Mouse (Mus musculus): ENCODE results near the gene Zfp420.

Gene Zfp420

DNA sequence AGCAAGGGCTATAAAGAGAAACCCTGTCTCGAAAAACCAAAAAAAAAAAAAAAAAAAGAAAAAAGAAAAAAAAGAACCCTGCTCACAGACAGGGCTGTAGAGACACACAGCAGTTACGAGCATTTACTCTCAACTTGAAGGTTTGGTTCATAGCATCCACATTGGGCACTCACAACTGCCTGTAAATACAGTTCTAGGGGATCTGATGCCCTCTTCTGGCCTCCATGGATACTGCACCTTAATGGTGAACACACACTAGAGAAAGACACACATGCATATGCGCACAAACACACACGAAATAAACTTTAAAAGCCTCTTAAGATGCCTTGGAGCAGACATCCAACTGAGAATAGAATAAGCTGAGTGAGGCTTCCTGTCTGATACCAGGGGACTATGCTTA, 38.6 kb downstream of the Zfp420 start:
- no peak for ATAC-seq (ENCODE audit: low TSS enrichment)

- no peak for ATAC-seq (ENCODE audit: low TSS enrichment)
Measured at GRCm38 (mm10) chr7:29904101-29904500, 44.3 kb downstream of the Zfp420 start.

GRCm38 (mm10) chr7:29905966-29906681, 46.3 kb downstream of the Zfp420 start, which contains the start of gene Zfp27:
TSS of gene Zfp27 (minus strand) at chr7:29906572.
- peak; percentile 85 for ATAC-seq (ENCODE audit: low TSS enrichment)

DNA sequence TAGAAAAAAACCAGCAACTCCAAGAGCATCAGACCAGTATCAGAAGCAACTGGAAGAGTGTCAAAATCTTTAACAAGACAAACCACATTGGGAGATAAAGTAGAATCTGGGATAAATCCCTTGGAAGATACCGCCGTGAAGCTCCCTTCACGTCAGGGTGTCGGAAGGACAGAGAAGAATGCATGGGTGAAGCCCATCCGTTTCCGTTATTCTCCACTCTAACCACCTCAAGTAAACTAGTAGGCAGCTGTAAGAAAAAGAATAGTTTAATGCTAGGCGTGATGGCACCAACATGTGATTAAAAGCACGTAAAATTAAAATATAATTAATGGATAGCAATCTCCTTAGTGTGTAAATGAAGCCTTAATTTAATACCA, 46.9 kb downstream of the Zfp420 start:
- ATAC-seq (ENCODE audit: low TSS enrichment) = no peak; the same call in 1 of the 2 replicates

DNA sequence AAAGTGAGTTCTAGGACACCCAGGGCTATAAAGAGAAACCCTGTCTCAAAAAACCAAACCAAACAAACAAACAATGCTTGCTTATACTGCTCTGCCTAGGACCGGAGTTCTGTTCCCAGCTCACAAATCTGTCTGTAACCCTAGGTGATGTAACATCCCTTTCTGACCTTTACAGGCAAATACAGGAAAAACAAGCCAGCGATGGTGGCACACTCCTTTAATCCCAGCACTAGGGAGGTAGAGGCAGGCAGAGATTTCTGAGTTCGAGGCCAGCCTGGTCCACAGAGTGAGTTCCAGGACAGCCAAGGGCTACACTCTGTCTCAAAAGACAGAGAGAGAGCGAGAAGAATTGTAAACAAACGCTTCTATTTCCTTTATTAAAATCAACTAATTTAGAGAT, 47.4 kb downstream of the Zfp420 start:
- no peak for ATAC-seq (ENCODE audit: low TSS enrichment)

DNA sequence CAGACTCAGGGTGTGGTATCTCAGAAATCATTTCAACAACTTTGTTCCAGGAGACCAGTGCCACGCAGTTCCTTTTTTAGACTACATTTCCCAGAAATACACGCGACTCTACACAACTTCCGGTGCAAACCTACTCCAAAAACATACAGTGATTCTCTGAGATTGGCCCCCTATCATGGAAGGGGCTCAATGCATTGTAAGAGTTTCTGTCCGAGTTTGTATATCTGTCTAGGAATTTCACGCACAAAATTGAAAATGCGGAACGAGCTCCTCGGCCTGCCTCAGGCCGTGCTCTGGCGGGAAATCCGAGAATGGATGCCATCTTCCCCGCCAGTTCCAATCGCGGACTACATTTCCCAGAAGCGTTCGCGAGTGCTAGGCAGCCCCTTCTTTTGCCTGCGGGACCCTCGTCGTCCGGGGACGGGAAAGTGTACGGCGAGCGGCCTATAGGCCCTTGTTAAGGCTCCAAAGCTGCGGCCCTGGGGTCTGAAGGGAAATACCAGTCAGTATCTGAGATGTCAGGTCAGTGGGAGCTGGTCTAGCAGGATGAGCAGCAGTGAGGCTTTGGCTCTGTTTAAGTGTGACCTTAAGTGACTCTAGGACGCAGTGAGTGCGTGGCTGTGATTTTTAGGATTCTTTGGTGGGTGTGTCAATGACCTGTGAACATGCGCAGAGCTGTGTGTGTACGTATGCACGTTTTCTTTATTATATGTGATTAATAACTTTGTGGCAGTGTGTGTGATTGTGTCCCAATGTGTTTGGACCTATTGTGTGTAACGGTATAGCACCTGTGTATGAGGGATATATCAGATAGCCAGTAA, 48.6 kb downstream of the Zfp420 start, which contains the start of gene Zfp383:
Gene Zfp383 (plus strand): TSS at position 94 of the 821 bp plus-strand sequence.
- ATAC-seq (ENCODE audit: low TSS enrichment) = peak; percentile 73

GRCm38 (mm10) chr7:29910252-29910651, 50.5 kb downstream of the Zfp420 start:
- no peak for ATAC-seq (ENCODE audit: low TSS enrichment)

DNA sequence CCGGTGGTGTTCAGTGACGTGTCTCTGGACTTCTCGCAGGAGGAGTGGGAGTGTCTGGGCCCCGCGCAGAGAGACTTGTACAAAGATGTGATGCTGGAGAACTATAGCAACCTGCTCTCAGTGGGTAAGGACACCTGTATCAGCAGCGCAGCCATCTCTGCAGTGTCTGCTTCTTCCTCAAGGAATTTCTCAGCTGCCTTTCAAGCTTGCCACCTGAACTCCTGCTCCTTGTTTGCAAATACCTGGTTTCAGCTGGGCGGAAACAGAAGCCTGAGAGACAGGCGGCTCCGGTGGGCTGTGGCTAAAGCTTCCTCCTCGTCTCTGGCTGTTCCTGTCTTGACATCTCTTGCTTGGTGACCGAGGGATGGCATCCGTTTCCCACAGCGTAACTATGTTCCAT, 52.4 kb downstream of the Zfp420 start:
- no peak for ATAC-seq (ENCODE audit: low TSS enrichment)

DNA sequence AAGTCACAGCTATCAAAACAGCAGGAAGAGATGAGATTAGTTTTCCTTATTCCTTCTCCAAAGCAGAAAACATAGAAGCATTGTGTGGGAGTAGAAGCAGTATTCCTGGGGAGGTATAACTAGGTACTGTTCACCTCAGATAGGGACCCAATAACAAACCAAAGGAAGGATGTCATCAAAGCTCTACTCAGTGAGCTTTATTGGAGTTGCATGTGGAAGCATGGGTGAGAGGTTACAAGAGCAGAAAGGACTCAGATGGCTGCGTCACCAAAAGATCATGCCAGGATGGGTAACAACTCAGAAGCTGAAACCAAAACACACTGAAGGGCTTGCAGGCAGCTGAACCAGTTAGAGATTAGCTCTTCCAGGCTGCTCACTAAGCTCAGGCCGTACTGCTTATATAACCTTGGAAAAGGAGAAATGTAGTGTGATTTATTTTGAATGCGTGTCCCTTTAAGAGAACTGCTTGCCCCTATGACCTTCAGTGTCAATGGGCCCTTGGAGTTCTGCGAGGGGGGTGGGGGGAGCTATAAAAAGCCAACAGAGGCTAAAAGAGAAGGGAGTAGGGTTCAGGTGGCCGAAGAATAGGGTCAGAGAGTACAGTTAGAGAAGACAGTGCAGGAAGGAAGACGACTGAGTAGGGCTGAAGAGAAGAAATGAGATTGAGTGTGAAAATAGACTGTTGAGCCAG, 57.7 kb downstream of the Zfp420 start:
- ATAC-seq (ENCODE audit: low TSS enrichment) = no peak

DNA sequence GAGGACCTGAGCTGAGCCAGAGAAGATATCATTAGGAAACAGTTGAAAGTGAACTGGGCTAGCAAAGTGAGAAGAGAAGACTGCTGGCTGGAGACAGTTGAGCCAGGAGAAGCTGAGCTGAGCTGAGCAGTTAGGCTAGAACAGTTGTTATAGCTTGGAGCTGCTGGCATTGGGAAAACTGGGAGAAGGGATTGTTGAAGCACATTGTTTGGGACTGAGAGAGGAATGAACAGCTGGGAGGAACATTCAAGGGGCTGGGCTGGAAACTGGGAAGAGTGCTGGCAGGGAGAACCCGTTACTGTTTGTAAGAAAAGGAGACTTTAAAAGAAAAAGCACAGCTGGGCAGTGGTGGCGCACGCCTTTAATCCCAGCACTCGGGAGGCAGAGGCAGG, 58.3 kb downstream of the Zfp420 start:
- ATAC-seq (ENCODE audit: low TSS enrichment) = no peak

- no peak; the same call in 1 of the 2 replicates for ATAC-seq (ENCODE audit: low TSS enrichment)
Measured at GRCm38 (mm10) chr7:29921439-29922093, 61.8 kb downstream of the Zfp420 start.

DNA sequence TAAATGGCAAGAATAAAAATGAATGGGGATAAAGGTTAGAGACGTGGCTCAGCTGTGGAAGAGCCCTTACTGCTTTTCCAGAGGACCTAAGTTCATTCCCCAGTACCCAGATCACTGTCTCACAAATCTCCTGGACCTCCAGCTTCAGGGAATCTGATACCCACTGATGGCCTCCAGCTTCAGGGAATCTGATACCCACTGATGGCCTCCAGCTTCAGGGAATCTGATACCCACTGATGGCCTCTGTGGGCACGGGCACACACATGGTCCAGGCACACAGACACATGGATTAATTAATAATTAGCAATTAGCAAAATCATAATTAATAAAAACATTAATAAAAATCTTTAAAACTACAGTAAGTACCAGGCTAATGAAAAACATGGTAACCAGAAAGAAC, 63.0 kb downstream of the Zfp420 start:
- no peak for ATAC-seq (ENCODE audit: low TSS enrichment)
